Mouse (Mus musculus): Measurements from ENCODE around the gene Slc6a3. TPM values are rescaled to one million over a fixed set of nuclear protein-coding genes. Genes with fewer than 3 reads are reported as not detected.
A peak's percentile ranks its signal among the peaks of the same experiment; 100 is the strongest.

The Slc6a3 gene
- polyA plus RNA-seq, 1 experiment: not detected

DNA sequence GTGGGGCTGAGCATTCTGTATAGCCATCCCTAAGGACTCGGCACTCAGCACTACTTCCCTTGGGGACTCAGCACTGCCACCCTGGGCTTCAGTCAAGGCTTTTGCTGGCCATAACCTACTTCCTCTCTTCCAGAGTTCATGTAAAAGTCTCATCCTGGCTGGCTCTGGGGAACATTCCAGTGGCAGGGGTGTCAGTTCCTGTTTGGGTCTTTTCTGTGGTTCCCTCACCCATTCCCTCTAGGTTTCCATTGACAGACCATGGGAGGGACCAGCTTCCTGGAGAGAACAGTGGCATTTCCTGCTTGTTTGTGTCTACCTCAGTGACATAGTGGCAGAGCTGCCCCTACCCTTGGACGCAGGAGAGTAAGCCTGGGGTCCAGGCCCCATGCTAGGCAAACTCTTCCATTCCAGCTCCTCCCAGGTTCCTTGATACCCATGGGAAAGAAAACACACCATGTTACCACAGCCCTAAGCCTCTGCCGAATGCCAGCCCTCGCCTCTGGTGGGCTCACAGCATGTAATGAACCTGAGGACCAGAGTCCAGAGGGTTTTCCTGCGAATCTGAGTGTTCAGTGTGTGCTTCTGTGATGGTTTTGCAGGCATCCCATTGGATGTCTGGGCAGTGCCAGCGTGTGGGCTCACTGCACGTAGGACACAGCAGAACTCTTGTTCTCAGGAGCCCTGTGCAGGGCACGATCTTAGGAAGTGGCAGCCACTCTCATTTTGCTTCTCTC lies 27.6 kb upstream of the Slc6a3 start:
- H3K4me1 ChIP-seq (ENCODE audit: control insufficient read depth, insufficient read depth, low read length): no peaks in the 10 kb centered on the region
- H3K36me3 ChIP-seq (ENCODE audit: control insufficient read depth, insufficient read depth, low read length, poor library complexity, severe bottlenecking): peaks cover 13% of the 10 kb centered on the region
- H3K9ac ChIP-seq (ENCODE audit: low read depth, poor library complexity, severe bottlenecking): no peak overlapping the region
- TF ChIP-seq POLR2A (IDR thresholded peaks at IDR 0.05; ENCODE audit: insufficient read depth, low read length): no peak
- no peak for TF ChIP-seq CTCF (IDR thresholded peaks at IDR 0.05; ENCODE audit: low read depth, low read length)
- no peak for TF ChIP-seq EP300 (IDR thresholded peaks at IDR 0.05; ENCODE audit: insufficient read depth, low read depth, low read length)
- H3K4me3 ChIP-seq (ENCODE audit: low read depth, low read length): no peak overlapping the region
- H3K27me3 ChIP-seq (ENCODE audit: control insufficient read depth, insufficient read depth, low read length, poor library complexity, severe bottlenecking): no peaks in the 10 kb centered on the region
- H3K27ac ChIP-seq (ENCODE audit: insufficient read depth, low read length): no peak overlapping the region
- no peaks in the 10 kb centered on the region for H3K9me3 ChIP-seq (replicated peaks; ENCODE audit: control insufficient read depth, insufficient read depth, low read length, poor library complexity, severe bottlenecking)

DNA sequence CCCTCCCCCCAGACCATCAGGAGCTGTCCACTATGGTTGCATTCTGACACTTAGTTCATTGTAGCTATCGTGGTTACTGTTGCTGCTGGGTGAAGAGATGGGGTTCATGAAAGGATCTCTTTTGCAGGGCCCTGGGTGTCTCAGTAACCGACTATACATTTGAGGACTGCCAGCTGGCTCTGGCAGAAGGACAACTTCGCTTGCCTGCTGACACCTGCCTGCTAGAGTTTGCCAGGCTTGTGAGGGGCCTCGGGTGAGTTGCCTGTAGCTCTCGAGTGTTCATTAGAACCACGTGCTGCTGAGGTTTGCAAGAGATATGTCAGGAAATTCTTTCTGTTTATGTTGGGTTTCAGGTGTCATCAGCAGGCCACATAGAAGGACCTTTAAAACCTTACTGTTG lies 26.7 kb upstream of the Slc6a3 start:
- TF ChIP-seq POLR2A (IDR thresholded peaks at IDR 0.05; ENCODE audit: insufficient read depth, low read length): no peak
- no peak for TF ChIP-seq CTCF (IDR thresholded peaks at IDR 0.05; ENCODE audit: low read depth, low read length)
- no peak for TF ChIP-seq EP300 (IDR thresholded peaks at IDR 0.05; ENCODE audit: insufficient read depth, low read depth, low read length)
- H3K4me3 ChIP-seq (ENCODE audit: low read depth, low read length): no peak overlapping the region
- no peak overlapping the region for H3K27ac ChIP-seq (ENCODE audit: insufficient read depth, low read length)
- peaks cover 21% of the 10 kb centered on the region for H3K36me3 ChIP-seq (ENCODE audit: control insufficient read depth, insufficient read depth, low read length, poor library complexity, severe bottlenecking)
- H3K4me1 ChIP-seq (ENCODE audit: control insufficient read depth, insufficient read depth, low read length): no peaks in the 10 kb centered on the region
- no peaks in the 10 kb centered on the region for H3K27me3 ChIP-seq (ENCODE audit: control insufficient read depth, insufficient read depth, low read length, poor library complexity, severe bottlenecking)
- H3K9ac ChIP-seq (ENCODE audit: low read depth, poor library complexity, severe bottlenecking): no peak overlapping the region
- H3K9me3 ChIP-seq (replicated peaks; ENCODE audit: control insufficient read depth, insufficient read depth, low read length, poor library complexity, severe bottlenecking): no peaks in the 10 kb centered on the region

DNA sequence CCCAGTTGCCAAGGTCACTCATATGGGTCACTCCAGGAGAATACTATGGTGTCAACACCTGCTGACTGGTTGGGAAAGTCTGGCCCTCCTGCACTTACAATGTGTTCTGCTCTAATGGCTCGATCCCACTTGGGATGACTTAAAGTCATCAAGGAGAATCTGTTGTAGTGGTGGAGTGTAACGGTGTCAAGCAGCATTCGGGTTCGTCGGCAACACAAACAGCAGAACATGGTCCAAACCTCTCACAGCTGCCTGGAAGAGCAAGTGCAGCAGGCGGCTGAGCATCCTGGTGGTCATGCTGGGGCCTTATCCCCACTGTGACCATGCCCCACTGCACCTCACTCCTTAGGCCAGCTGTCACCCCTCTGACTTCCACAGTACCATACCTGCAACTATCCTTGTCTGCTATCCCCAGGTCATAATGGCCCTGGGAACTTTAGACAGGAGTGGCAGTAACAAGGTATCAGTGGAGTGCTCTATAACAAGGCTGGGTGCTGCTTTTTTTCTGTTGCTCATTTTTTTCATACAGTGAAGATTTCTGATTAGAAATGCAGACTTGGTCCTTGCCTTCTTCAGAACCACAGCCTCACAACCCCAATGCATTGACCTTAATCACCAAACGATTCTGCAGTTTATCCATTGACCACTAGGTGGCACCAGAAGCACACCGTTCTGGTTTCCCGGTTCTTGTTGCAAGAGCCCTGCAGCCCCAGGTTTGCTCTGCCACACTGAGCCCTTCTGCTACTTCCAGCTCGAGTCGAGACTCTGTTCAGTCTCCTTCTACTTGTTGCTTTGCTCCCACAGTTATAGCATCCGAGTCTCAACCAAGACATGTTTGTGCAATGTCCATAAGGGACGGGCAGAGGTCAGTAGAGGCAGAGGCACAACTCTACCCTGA lies 23.5 kb upstream of the Slc6a3 start:
- H3K9me3 ChIP-seq (replicated peaks; ENCODE audit: control insufficient read depth, insufficient read depth, low read length, poor library complexity, severe bottlenecking): no peaks in the 10 kb centered on the region
- peaks cover 14% of the 10 kb centered on the region for H3K36me3 ChIP-seq (ENCODE audit: control insufficient read depth, insufficient read depth, low read length, poor library complexity, severe bottlenecking)
- H3K27me3 ChIP-seq (ENCODE audit: control insufficient read depth, insufficient read depth, low read length, poor library complexity, severe bottlenecking): no peaks in the 10 kb centered on the region
- H3K4me1 ChIP-seq (ENCODE audit: control insufficient read depth, insufficient read depth, low read length): no peaks in the 10 kb centered on the region
- no peak overlapping the region for H3K9ac ChIP-seq (ENCODE audit: low read depth, poor library complexity, severe bottlenecking)
- H3K4me3 ChIP-seq (ENCODE audit: low read depth, low read length): no peak overlapping the region
- H3K27ac ChIP-seq (ENCODE audit: insufficient read depth, low read length): no peak overlapping the region
- no peak for TF ChIP-seq POLR2A (IDR thresholded peaks at IDR 0.05; ENCODE audit: insufficient read depth, low read length)
- no peak for TF ChIP-seq EP300 (IDR thresholded peaks at IDR 0.05; ENCODE audit: insufficient read depth, low read depth, low read length)
- TF ChIP-seq CTCF (IDR thresholded peaks at IDR 0.05; ENCODE audit: low read depth, low read length): peak; percentile 82

DNA sequence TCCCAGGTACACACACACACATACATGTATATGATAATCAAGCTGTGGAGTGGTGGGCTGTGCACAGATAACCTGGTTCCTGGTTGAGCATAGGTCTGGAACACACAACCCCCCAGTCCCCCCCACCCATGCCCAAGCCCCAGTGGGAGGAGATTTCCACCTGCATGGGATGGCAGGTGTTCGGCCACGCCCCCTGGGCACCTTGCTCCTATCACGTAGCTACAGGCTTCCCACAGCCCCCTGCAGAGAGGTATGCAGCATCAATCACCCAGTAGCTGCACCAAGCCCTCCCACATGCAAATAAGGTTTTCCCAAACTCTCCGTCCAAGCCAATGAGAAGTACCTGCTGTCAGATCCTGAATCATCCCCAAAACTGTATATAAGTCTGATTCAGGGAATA lies 19.7 kb upstream of the Slc6a3 start:
- H3K27me3 ChIP-seq (ENCODE audit: control insufficient read depth, insufficient read depth, low read length, poor library complexity, severe bottlenecking): no peaks in the 10 kb centered on the region
- no peak overlapping the region for H3K27ac ChIP-seq (ENCODE audit: insufficient read depth, low read length)
- TF ChIP-seq POLR2A (IDR thresholded peaks at IDR 0.05; ENCODE audit: insufficient read depth, low read length): no peak
- TF ChIP-seq CTCF (IDR thresholded peaks at IDR 0.05; ENCODE audit: low read depth, low read length): no peak
- no peak for TF ChIP-seq EP300 (IDR thresholded peaks at IDR 0.05; ENCODE audit: insufficient read depth, low read depth, low read length)
- peaks cover 11% of the 10 kb centered on the region for H3K36me3 ChIP-seq (ENCODE audit: control insufficient read depth, insufficient read depth, low read length, poor library complexity, severe bottlenecking)
- H3K4me1 ChIP-seq (ENCODE audit: control insufficient read depth, insufficient read depth, low read length): no peaks in the 10 kb centered on the region
- H3K9me3 ChIP-seq (replicated peaks; ENCODE audit: control insufficient read depth, insufficient read depth, low read length, poor library complexity, severe bottlenecking): no peaks in the 10 kb centered on the region
- no peak overlapping the region for H3K4me3 ChIP-seq (ENCODE audit: low read depth, low read length)
- H3K9ac ChIP-seq (ENCODE audit: low read depth, poor library complexity, severe bottlenecking): no peak overlapping the region

DNA sequence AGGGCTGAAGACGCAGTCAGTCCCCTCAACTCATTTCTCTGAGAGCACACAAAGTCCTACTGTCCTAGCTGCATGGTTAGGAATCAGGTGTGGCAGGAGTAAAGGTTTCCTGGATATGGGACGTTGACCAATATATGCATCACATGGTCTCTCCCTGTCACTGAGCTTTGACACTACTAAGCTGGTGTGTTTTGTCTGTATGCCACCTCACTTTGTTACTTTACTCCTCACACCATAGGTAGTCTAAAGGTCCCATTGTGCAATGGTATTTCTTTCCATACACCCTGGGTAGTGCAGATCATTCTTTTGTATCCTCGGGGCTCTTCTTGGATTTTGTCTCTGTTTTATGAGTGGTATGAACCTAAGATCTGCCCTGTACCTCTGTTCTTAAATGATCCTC lies 2.8 kb upstream of the Slc6a3 start:
- TF ChIP-seq CTCF (IDR thresholded peaks at IDR 0.05; ENCODE audit: low read depth, low read length) (no peak), POLR2A (IDR thresholded peaks at IDR 0.05; ENCODE audit: insufficient read depth, low read length) (no peak), EP300 (IDR thresholded peaks at IDR 0.05; ENCODE audit: insufficient read depth, low read depth, low read length) (no peak)
- no peak overlapping the region for H3K27ac ChIP-seq (ENCODE audit: insufficient read depth, low read length)
- H3K4me3 ChIP-seq (ENCODE audit: low read depth, low read length): no peak overlapping the region
- H3K36me3 ChIP-seq (ENCODE audit: control insufficient read depth, insufficient read depth, low read length, poor library complexity, severe bottlenecking): no peaks in the 10 kb centered on the region
- no peaks in the 10 kb centered on the region for H3K4me1 ChIP-seq (ENCODE audit: control insufficient read depth, insufficient read depth, low read length)
- H3K9ac ChIP-seq (ENCODE audit: low read depth, poor library complexity, severe bottlenecking): no peak overlapping the region
- no peaks in the 10 kb centered on the region for H3K9me3 ChIP-seq (replicated peaks; ENCODE audit: control insufficient read depth, insufficient read depth, low read length, poor library complexity, severe bottlenecking)
- H3K27me3 ChIP-seq (ENCODE audit: control insufficient read depth, insufficient read depth, low read length, poor library complexity, severe bottlenecking): no peaks in the 10 kb centered on the region

DNA sequence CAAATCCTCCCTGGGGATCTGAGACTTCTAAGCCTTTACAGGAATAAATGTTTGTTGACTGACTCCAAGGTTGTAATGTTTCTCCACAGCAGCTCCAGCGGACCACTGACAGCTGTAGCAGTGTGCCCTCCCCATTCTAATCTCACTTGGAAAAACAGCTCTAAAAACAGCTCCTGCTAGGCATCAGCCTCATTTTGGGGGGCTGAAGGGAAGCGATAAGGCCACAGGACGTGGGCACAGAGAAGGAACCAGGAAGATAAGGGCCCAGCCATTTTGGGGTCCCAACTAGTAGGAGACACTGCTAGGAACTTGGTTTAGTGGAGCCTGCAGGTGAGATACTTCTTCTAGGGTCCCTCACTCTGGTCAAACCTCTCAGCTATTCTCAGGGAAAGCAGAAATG lies 1.3 kb upstream of the Slc6a3 start:
- no peak overlapping the region for H3K27ac ChIP-seq (ENCODE audit: insufficient read depth, low read length)
- no peaks in the 10 kb centered on the region for H3K4me1 ChIP-seq (ENCODE audit: control insufficient read depth, insufficient read depth, low read length)
- no peak for TF ChIP-seq CTCF (IDR thresholded peaks at IDR 0.05; ENCODE audit: low read depth, low read length)
- no peak for TF ChIP-seq EP300 (IDR thresholded peaks at IDR 0.05; ENCODE audit: insufficient read depth, low read depth, low read length)
- no peak for TF ChIP-seq POLR2A (IDR thresholded peaks at IDR 0.05; ENCODE audit: insufficient read depth, low read length)
- H3K27me3 ChIP-seq (ENCODE audit: control insufficient read depth, insufficient read depth, low read length, poor library complexity, severe bottlenecking): no peaks in the 10 kb centered on the region
- no peaks in the 10 kb centered on the region for H3K9me3 ChIP-seq (replicated peaks; ENCODE audit: control insufficient read depth, insufficient read depth, low read length, poor library complexity, severe bottlenecking)
- H3K9ac ChIP-seq (ENCODE audit: low read depth, poor library complexity, severe bottlenecking): no peak overlapping the region
- H3K36me3 ChIP-seq (ENCODE audit: control insufficient read depth, insufficient read depth, low read length, poor library complexity, severe bottlenecking): no peaks in the 10 kb centered on the region
- H3K4me3 ChIP-seq (ENCODE audit: low read depth, low read length): no peak overlapping the region

All from ES-Bruce4 (cell line).